Mouse (Mus musculus) midbrain, embryonic 13.5 days (tissue): ENCODE data around the gene Crk. TPM values are rescaled to one million over a fixed set of nuclear protein-coding genes. Genes with fewer than 3 reads are reported as not detected.
"Not testable (repeated sequence)": the region's sequence is repeated elsewhere in the genome, so short reads cannot be mapped to it uniquely, and the experiment has no call there.

Experiments used
- ATAC-seq: fragments of 200-750 bp; cut with Nextera tagmentation; 2 replicates; pipeline ENCODE4 v1.8.0; 2017; ENCODE audit warnings: mild to moderate bottlenecking, moderate TSS enrichment, moderate library complexity
- H3K27ac ChIP-seq: fragments of 300-500 bp; sonication (generic); 2 replicates; pipeline ENCODE4 v1.5.1; 2015; ENCODE audit warnings: inconsistent platforms, mild to moderate bottlenecking, moderate library complexity
- H3K27me3 ChIP-seq: fragments of 300-500 bp; sonication (generic); 2 replicates; pipeline ENCODE4 v1.6.1; 2015; ENCODE audit warnings: mild to moderate bottlenecking, inconsistent platforms
- H3K36me3 ChIP-seq: fragments of 300-500 bp; sonication (generic); 2 replicates; pipeline ENCODE4 v1.6.1; 2015; ENCODE audit warnings: mild to moderate bottlenecking, inconsistent platforms
- H3K4me1 ChIP-seq: fragments of 300-500 bp; sonication (generic); replicated peaks from 2 replicates; pipeline ENCODE4 v1.6.1; 2015; ENCODE audit warnings: inconsistent platforms
- H3K4me2 ChIP-seq: fragments of 300-500 bp; sonication (generic); replicated peaks from 2 replicates; pipeline ENCODE4 v1.6.1; 2015; ENCODE audit warnings: moderate library complexity, mild to moderate bottlenecking, inconsistent platforms
- H3K4me3 ChIP-seq: fragments of 300-500 bp; sonication (generic); replicated peaks from 2 replicates; pipeline ENCODE4 v1.5.1; 2015; ENCODE audit warnings: mild to moderate bottlenecking, inconsistent platforms
- H3K9ac ChIP-seq: fragments of 300-500 bp; sonication (generic); replicated peaks from 2 replicates; pipeline ENCODE4 v1.6.1; 2015; ENCODE audit warnings: mild to moderate bottlenecking, inconsistent platforms
- H3K9me3 ChIP-seq: fragments of 300-500 bp; sonication (generic); 2 replicates; pipeline ENCODE4 v1.6.1; 2016; ENCODE audit warnings: mild to moderate bottlenecking, inconsistent platforms
- WGBS: fragments of 180-500 bp; shearing (Covaris S2); methylation state at CpG from one replicate; pipeline ENCODE4 v1.1.7; 2015; 5-methylcytosine and 5-hydroxymethylcytosine counted together
- polyA plus RNA-seq: library from polyadenylated mRNA; unstranded; fragments of >200 nt; fragmentation: Nextera tagmentation; extraction: Ambion mirVana; gene quantifications from 2 replicates; pipeline ENCODE4 v1.2.1, GENCODE M21; 2015

Gene Crk
- polyA plus RNA-seq, 1 experiment from 2014 or later: 129 TPM

- no peaks in the 10 kb centered on the region for H3K36me3 ChIP-seq
- H3K4me3 ChIP-seq: no peak overlapping the region
- H3K9me3 ChIP-seq: no peaks in the 10 kb centered on the region
- no peak overlapping the region for H3K9ac ChIP-seq
- no peak for ATAC-seq
- no peak overlapping the region for H3K4me2 ChIP-seq
- H3K4me1 ChIP-seq: peaks cover 5% of the 10 kb centered on the region
- 87% methylated on average over 3 of the region's 3 CpGs for WGBS
- no peaks in the 10 kb centered on the region for H3K27me3 ChIP-seq
- no peak overlapping the region for H3K27ac ChIP-seq
Observed at GRCm38 (mm10) chr11:75674875-75675274, 4.2 kb upstream of the Crk start.

- ATAC-seq: no peak
- Histone ChIP-seq H3K9me3 (no peaks in the 10 kb centered on the region), H3K9ac (no peak overlapping the region), H3K27me3 (no peaks in the 10 kb centered on the region), H3K4me1 (peaks cover 22% of the 10 kb centered on the region), H3K4me2 (peak overlapping the region; percentile 93), H3K4me3 (peak overlapping the region; percentile 100), H3K27ac (peak overlapping the region; percentile 93; the same call in 1 of the 2 replicates), H3K36me3 (peaks cover 5% of the 10 kb centered on the region)
- WGBS: 92% methylated on average over 3 of the region's 3 CpGs
Observed at GRCm38 (mm10) chr11:75677881-75678746, 945 bp upstream of the Crk start.

- peak; percentile 86 for ATAC-seq
- no peaks in the 10 kb centered on the region for H3K9me3 ChIP-seq
- WGBS: 0% methylated on average over 38 of the region's 43 CpGs
- H3K27me3 ChIP-seq: no peaks in the 10 kb centered on the region
- H3K4me1 ChIP-seq: peaks cover 22% of the 10 kb centered on the region
- peaks cover 11% of the 10 kb centered on the region for H3K36me3 ChIP-seq
- H3K4me2 ChIP-seq: peak overlapping the region; percentile 93
- H3K4me3 ChIP-seq: peak overlapping the region; percentile 100
- peak overlapping the region; percentile 93 for H3K27ac ChIP-seq
- peak overlapping the region; percentile 93 for H3K9ac ChIP-seq
Observed at GRCm38 (mm10) chr11:75679439-75680171, 546 bp downstream of the Crk start.

GRCm38 (mm10) chr11:75684462-75684861 lies 5.4 kb downstream of the Crk start:
- no peak overlapping the region for H3K4me3 ChIP-seq
- peaks cover 26% of the 10 kb centered on the region for H3K4me1 ChIP-seq
- WGBS: 92% methylated on average over 5 of the region's 5 CpGs

GRCm38 (mm10) chr11:75684956-75685355 lies 5.9 kb downstream of the Crk start:
- H3K9ac ChIP-seq: no peak overlapping the region
- H3K4me2 ChIP-seq: no peak overlapping the region
- peaks cover 25% of the 10 kb centered on the region for H3K4me1 ChIP-seq
- H3K27ac ChIP-seq: no peak overlapping the region
- ATAC-seq: no peak
- peaks cover 15% of the 10 kb centered on the region for H3K36me3 ChIP-seq
- WGBS: 85% methylated on average over 2 of the region's 2 CpGs
- no peak overlapping the region for H3K4me3 ChIP-seq
- no peaks in the 10 kb centered on the region for H3K9me3 ChIP-seq
- no peaks in the 10 kb centered on the region for H3K27me3 ChIP-seq

More at GRCm38 (mm10) chr11:75684462-75684861, 5.4 kb downstream of the Crk start:
- Histone ChIP-seq H3K9me3 (no peaks in the 10 kb centered on the region), H3K9ac (no peak overlapping the region), H3K27ac (no peak overlapping the region), H3K27me3 (no peaks in the 10 kb centered on the region), H3K4me2 (no peak overlapping the region), H3K36me3 (peaks cover 15% of the 10 kb centered on the region)
- ATAC-seq: no peak

- Histone ChIP-seq H3K4me2 (no peak overlapping the region), H3K9ac (no peak overlapping the region), H3K27me3 (no peaks in the 10 kb centered on the region)
Observed at GRCm38 (mm10) chr11:75687343-75687993, 8.4 kb downstream of the Crk start.

GRCm38 (mm10) chr11:75688132-75688531 lies 9.1 kb downstream of the Crk start:
- ATAC-seq: no peak
- H3K27me3 ChIP-seq: no peaks in the 10 kb centered on the region
- H3K9me3 ChIP-seq: no peaks in the 10 kb centered on the region
- H3K36me3 ChIP-seq: peaks cover 25% of the 10 kb centered on the region
- H3K4me1 ChIP-seq: 0 out of 2 replicates have a peak, but pooled peaks cover 8% of the 10 kb centered on the region
- H3K4me3 ChIP-seq: no peak overlapping the region
- 83% methylated on average over 2 of the region's 2 CpGs for WGBS
- H3K9ac ChIP-seq: no peak overlapping the region
- H3K4me2 ChIP-seq: no peak overlapping the region
- H3K27ac ChIP-seq: no peak overlapping the region

More at GRCm38 (mm10) chr11:75687343-75687993, 8.4 kb downstream of the Crk start:
- Histone ChIP-seq H3K36me3 (peaks cover 22% of the 10 kb centered on the region), H3K27ac (no peak overlapping the region), H3K4me1 (0 out of 2 replicates have a peak, but pooled peaks cover 8% of the 10 kb centered on the region), H3K9me3 (no peaks in the 10 kb centered on the region), H3K4me3 (no peak overlapping the region)
- no peak for ATAC-seq
- 100% methylated on average over 2 of the region's 2 CpGs for WGBS

GRCm38 (mm10) chr11:75689977-75690376 lies 10.9 kb downstream of the Crk start:
- H3K9me3 ChIP-seq: no peaks in the 10 kb centered on the region
- peaks cover 36% of the 10 kb centered on the region for H3K36me3 ChIP-seq
- H3K4me3 ChIP-seq: no peak overlapping the region
- no peak overlapping the region for H3K27ac ChIP-seq
- 0 out of 2 replicates have a peak, but pooled peaks cover 8% of the 10 kb centered on the region for H3K4me1 ChIP-seq
- no peak overlapping the region for H3K9ac ChIP-seq
- no peak for ATAC-seq
- 88% methylated on average over 1 of the region's 1 CpGs for WGBS
- H3K27me3 ChIP-seq: no peaks in the 10 kb centered on the region
- no peak overlapping the region for H3K4me2 ChIP-seq

GRCm38 (mm10) chr11:75691047-75691446 lies 12.0 kb downstream of the Crk start:
- Histone ChIP-seq H3K4me2 (no peak overlapping the region), H3K4me3 (no peak overlapping the region), H3K27ac (no peak overlapping the region), H3K36me3 (peaks cover 41% of the 10 kb centered on the region), H3K4me1 (0 out of 2 replicates have a peak, but pooled peaks cover 6% of the 10 kb centered on the region), H3K9ac (no peak overlapping the region), H3K27me3 (no peaks in the 10 kb centered on the region), H3K9me3 (no peaks in the 10 kb centered on the region)
- no peak for ATAC-seq

- Histone ChIP-seq H3K27ac (no peak overlapping the region), H3K9ac (no peak overlapping the region), H3K36me3 (peaks cover 64% of the 10 kb centered on the region), H3K9me3 (no peaks in the 10 kb centered on the region), H3K4me2 (no peak overlapping the region), H3K27me3 (no peaks in the 10 kb centered on the region), H3K4me1 (no peaks in the 10 kb centered on the region), H3K4me3 (no peak overlapping the region)
- WGBS: 96% methylated on average over 5 of the region's 5 CpGs
- no peak for ATAC-seq
Observed at GRCm38 (mm10) chr11:75693570-75693969, 14.5 kb downstream of the Crk start.

GRCm38 (mm10) chr11:75697464-75697863 lies 18.4 kb downstream of the Crk start:
- not testable (repeated sequence) for H3K27me3 ChIP-seq, H3K9me3 ChIP-seq, H3K4me3 ChIP-seq, H3K9ac ChIP-seq, H3K4me2 ChIP-seq, H3K27ac ChIP-seq, ATAC-seq, H3K4me1 ChIP-seq
- peaks cover 82% of the 10 kb centered on the region for H3K36me3 ChIP-seq
- WGBS: 98% methylated on average over 3 of the region's 3 CpGs

- H3K27me3 ChIP-seq: no peaks in the 10 kb centered on the region
- H3K9ac ChIP-seq: no peak overlapping the region
- H3K27ac ChIP-seq: no peak overlapping the region
- WGBS: 96% methylated on average over 5 of the region's 5 CpGs
- H3K36me3 ChIP-seq: peaks cover 76% of the 10 kb centered on the region
- H3K9me3 ChIP-seq: no peaks in the 10 kb centered on the region
- H3K4me3 ChIP-seq: no peak overlapping the region
- H3K4me1 ChIP-seq: no peaks in the 10 kb centered on the region
- H3K4me2 ChIP-seq: no peak overlapping the region
- no peak for ATAC-seq
Observed at GRCm38 (mm10) chr11:75700557-75700956, 21.5 kb downstream of the Crk start.
